Mouse (Mus musculus) myocyte (in vitro differentiated cells): ENCODE measurements around the gene Fscn2. TPM values are rescaled to one million over a fixed set of nuclear protein-coding genes. Genes with fewer than 3 reads are reported as not detected.

Experiments
- H3K27me3 ChIP-seq: one replicate; pipeline ENCODE4 v1.6.1; 2011; ENCODE audit not compliant: control insufficient read depth, insufficient read depth, insufficient read length
- H3K36me3 ChIP-seq: one replicate; pipeline ENCODE4 v1.6.1; 2011; ENCODE audit not compliant: control insufficient read depth, insufficient read depth
- H3K4me2 ChIP-seq: one replicate; pipeline ENCODE4 v1.6.1; 2011; ENCODE audit warnings: low read depth, control low read depth
- H3K4me3 ChIP-seq: one replicate; pipeline ENCODE4 v1.5.1; 2011; ENCODE audit warnings: mild to moderate bottlenecking, control low read depth, moderate library complexity
- H3K79me2 ChIP-seq: one replicate; pipeline ENCODE4 v1.6.1; 2011; ENCODE audit not compliant: control insufficient read depth, insufficient read depth
- H3ac ChIP-seq: one replicate; pipeline ENCODE4 v1.6.1; 2011; ENCODE audit not compliant: control insufficient read depth, insufficient read length
- CEBPB ChIP-seq: IDR thresholded peaks from 2 replicates; pipeline ENCODE4 v1.6.1; 2011; ENCODE audit warnings: mild to moderate bottlenecking, moderate library complexity; ENCODE audit not compliant: poor library complexity, insufficient read depth, severe bottlenecking
- E2F4 ChIP-seq: IDR thresholded peaks from one replicate; pipeline ENCODE4 v1.6.1; 2011; ENCODE audit warnings: mild to moderate bottlenecking, control low read depth, moderate library complexity; ENCODE audit not compliant: insufficient read depth
- MAX ChIP-seq: IDR thresholded peaks from one replicate; pipeline ENCODE4 v1.6.1; 2011; ENCODE audit warnings: low read depth, mild to moderate bottlenecking, control low read depth
- MYOD1 ChIP-seq, 3 experiments: IDR thresholded peaks; one replicate each; pipeline ENCODE4 v1.6.1; 2011; ENCODE audit warnings: control low read depth in 2 of 3, low read depth in 2 of 3, mild to moderate bottlenecking in 2 of 3, moderate library complexity in 1 of 3; ENCODE audit not compliant: insufficient read length in 2 of 3, control insufficient read depth in 1 of 3
- MYOG ChIP-seq, 3 experiments: IDR thresholded peaks; one replicate each; pipeline ENCODE4 v1.6.1; 2011; ENCODE audit warnings: control low read depth in 2 of 3, low read depth in 2 of 3, mild to moderate bottlenecking in 2 of 3; ENCODE audit not compliant: insufficient read length in 2 of 3, control insufficient read depth in 1 of 3, insufficient read depth in 1 of 3
- POLR2A ChIP-seq: IDR thresholded peaks from one replicate; pipeline ENCODE4 v1.6.1; 2011; ENCODE audit warnings: low read depth, mild to moderate bottlenecking, control low read depth, moderate library complexity; ENCODE audit not compliant: insufficient read length
- POLR2AphosphoS2 ChIP-seq: IDR thresholded peaks from one replicate; pipeline ENCODE4 v1.6.1; 2011; ENCODE audit warnings: low read depth, control low read depth; ENCODE audit not compliant: insufficient read length
- REST ChIP-seq: IDR thresholded peaks from one replicate; pipeline ENCODE4 v1.6.1; 2011; ENCODE audit warnings: mild to moderate bottlenecking, control low read depth, moderate library complexity; ENCODE audit not compliant: insufficient read depth, insufficient read length
- SRF ChIP-seq: IDR thresholded peaks from one replicate; pipeline ENCODE4 v1.6.1; 2011; ENCODE audit warnings: low read depth; ENCODE audit not compliant: control insufficient read depth, insufficient read length
- TCF12 ChIP-seq: IDR thresholded peaks from one replicate; pipeline ENCODE4 v1.6.1; 2011; ENCODE audit warnings: mild to moderate bottlenecking, control low read depth; ENCODE audit not compliant: poor library complexity, insufficient read depth, severe bottlenecking
- TCF3 ChIP-seq: IDR thresholded peaks from one replicate; pipeline ENCODE4 v1.6.1; 2011; ENCODE audit warnings: low read depth, control low read depth; ENCODE audit not compliant: insufficient read length
- USF1 ChIP-seq: IDR thresholded peaks from one replicate; pipeline ENCODE4 v1.6.1; 2011; ENCODE audit warnings: low read depth, mild to moderate bottlenecking, control low read depth, moderate library complexity
- polyA plus RNA-seq: library from polyadenylated mRNA; unstranded; fragments of >200 nt; fragmentation: generic; extraction: Trizol; gene quantifications from one replicate; pipeline ENCODE4 v1.2.1, GENCODE M21; 2012; ENCODE audit warnings: missing spikeins

Gene Fscn2
- polyA plus RNA-seq, 1 experiment: 1.1 TPM

DNA sequence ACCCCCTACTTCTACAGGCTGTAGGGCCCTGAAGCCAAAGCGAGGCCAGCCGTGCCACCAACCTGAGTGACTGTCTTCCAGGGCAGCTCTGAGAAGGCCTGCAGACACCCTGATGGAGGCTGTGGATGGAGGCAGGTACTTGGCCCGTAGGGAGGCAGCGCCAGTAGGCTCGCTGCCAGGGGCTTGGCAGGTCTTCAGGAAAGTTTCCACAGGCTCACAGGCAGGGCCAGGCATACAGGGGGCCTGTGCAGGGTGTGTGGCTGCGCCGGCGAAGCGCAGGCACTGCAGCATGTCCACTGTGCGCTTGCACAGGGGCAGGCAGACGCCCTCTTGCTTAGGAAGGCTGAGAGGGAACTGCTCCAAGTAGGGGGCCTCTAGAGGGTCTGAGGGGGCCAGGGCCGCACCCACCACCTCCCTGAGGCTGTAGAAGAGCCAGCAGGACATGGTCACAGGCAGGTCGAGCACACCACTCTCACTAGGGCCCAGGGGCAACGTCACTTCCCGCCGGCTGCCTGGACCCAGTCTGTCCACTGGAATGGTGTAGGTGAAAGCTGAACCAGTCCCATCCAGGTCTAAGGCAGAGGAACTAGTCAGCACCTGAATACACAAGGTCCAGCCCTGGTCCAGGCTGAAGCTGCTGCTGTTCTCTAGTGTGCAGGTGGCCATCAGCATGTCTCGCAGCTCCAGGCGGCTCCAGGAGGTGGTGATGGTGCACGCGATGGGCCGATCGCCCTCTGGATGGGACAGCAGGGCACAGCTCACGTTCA, 12.7 kb downstream of the Fscn2 start:
- Histone ChIP-seq H3K36me3 (no peaks in the 10 kb centered on the region), H3K4me2 (no peak overlapping the region), H3K27me3 (no peaks in the 10 kb centered on the region), H3K79me2 (peaks cover 6% of the 10 kb centered on the region), H3ac (no peak overlapping the region), H3K4me3 (no peak overlapping the region)
- TF ChIP-seq TCF12 (no peak), MAX (no peak), TCF3 (no peak), SRF (no peak), CEBPB (no peak), POLR2A (no peak), REST (no peak), POLR2AphosphoS2 (no peak), MYOG (IDR thresholded peaks at IDR 0.05; ENCODE audit: control insufficient read depth in 1 of 3, insufficient read depth in 1 of 3, insufficient read length in 2 of 3, low read depth in 2 of 3) (no peak), MYOD1 (IDR thresholded peaks at IDR 0.05; ENCODE audit: control insufficient read depth in 1 of 3, insufficient read length in 2 of 3, low read depth in 2 of 3) (no peak)

DNA sequence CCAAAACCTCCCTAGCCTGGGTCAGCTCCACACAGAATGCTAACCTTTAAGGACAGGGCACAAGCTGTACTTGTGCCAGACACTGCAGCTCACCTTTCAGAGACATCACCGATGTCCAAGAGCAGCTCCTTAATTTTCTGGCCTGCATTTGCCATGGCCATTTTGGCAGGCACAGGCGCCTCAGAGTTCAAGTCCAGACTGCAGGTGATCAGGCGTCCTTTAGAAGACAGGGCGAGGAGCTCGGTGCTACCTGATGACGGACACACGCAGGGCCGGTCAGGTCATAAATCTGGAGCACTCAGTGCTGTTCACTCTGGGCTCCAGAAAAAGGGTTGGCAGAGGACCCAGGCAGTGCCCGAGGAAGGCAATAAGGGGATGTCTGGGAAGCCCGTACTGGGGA, 14.0 kb downstream of the Fscn2 start:
- no peak overlapping the region for H3ac ChIP-seq
- no peaks in the 10 kb centered on the region for H3K27me3 ChIP-seq
- peaks cover 5% of the 10 kb centered on the region for H3K36me3 ChIP-seq
- H3K4me3 ChIP-seq: no peak overlapping the region
- no peak overlapping the region for H3K4me2 ChIP-seq
- H3K79me2 ChIP-seq: peaks cover 6% of the 10 kb centered on the region
- no peak for TF ChIP-seq SRF
- TF ChIP-seq MAX: no peak
- no peak for TF ChIP-seq E2F4
- no peak for TF ChIP-seq POLR2A
- TF ChIP-seq TCF3: no peak
- no peak for TF ChIP-seq TCF12
- TF ChIP-seq REST: no peak
- TF ChIP-seq POLR2AphosphoS2: no peak
- no peak for TF ChIP-seq USF1
- no peak for TF ChIP-seq CEBPB
- TF ChIP-seq MYOG (IDR thresholded peaks at IDR 0.05; ENCODE audit: control insufficient read depth in 1 of 3, insufficient read depth in 1 of 3, insufficient read length in 2 of 3, low read depth in 2 of 3): no peak
- no peak for TF ChIP-seq MYOD1 (IDR thresholded peaks at IDR 0.05; ENCODE audit: control insufficient read depth in 1 of 3, insufficient read length in 2 of 3, low read depth in 2 of 3)

GRCm38 (mm10) chr11:120376302-120377160, 15.2 kb downstream of the Fscn2 start:
- H3ac ChIP-seq: no peak overlapping the region
- H3K79me2 ChIP-seq: peaks cover 6% of the 10 kb centered on the region
- peak overlapping the region; percentile 65 for H3K4me3 ChIP-seq
- no peaks in the 10 kb centered on the region for H3K27me3 ChIP-seq
- H3K36me3 ChIP-seq: peaks cover 5% of the 10 kb centered on the region
- TF ChIP-seq MYOD1 (IDR thresholded peaks at IDR 0.05; ENCODE audit: control insufficient read depth in 1 of 3, insufficient read length in 2 of 3, low read depth in 2 of 3) (no peak), MAX (no peak), E2F4 (no peak), POLR2A (no peak), USF1 (no peak), POLR2AphosphoS2 (no peak), TCF3 (no peak), SRF (no peak), MYOG (IDR thresholded peaks at IDR 0.05; ENCODE audit: control insufficient read depth in 1 of 3, insufficient read depth in 1 of 3, insufficient read length in 2 of 3, low read depth in 2 of 3) (no peak), REST (no peak), CEBPB (no peak), TCF12 (no peak)
- no peak overlapping the region for H3K4me2 ChIP-seq

DNA sequence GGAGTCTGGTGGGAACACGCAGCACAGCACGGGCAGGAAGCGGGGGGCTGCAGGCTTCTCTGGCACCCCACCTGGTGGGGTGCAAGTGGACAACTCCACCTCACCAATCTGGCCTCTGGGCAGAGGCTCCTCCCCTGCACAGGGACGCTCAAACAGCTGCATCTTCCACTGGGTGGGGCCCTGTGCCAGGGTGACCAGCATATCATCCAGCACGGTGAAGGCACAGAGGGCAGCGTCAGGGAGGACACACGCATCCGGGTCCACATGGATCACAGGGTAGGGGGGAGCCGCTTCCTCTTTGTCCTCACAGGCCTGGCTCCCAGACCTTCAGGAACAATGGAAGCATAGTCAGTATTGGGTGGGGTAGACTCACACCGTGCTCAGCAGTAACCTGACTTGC, 16.0 kb downstream of the Fscn2 start:
- Histone ChIP-seq H3K27me3 (no peaks in the 10 kb centered on the region), H3K4me3 (peak overlapping the region; percentile 65), H3K79me2 (peaks cover 6% of the 10 kb centered on the region), H3ac (peak overlapping the region; percentile 26), H3K4me2 (peak overlapping the region; percentile 94), H3K36me3 (peaks cover 5% of the 10 kb centered on the region)
- TF ChIP-seq POLR2AphosphoS2: no peak
- TF ChIP-seq POLR2A: no peak
- peak in 1 of 3 experiments; percentile 36 for TF ChIP-seq MYOD1 (IDR thresholded peaks at IDR 0.05; ENCODE audit: control insufficient read depth in 1 of 3, insufficient read length in 2 of 3, low read depth in 2 of 3)
- TF ChIP-seq MAX: no peak
- no peak for TF ChIP-seq REST
- peak in 1 of 3 experiments; percentile 13 for TF ChIP-seq MYOG (IDR thresholded peaks at IDR 0.05; ENCODE audit: control insufficient read depth in 1 of 3, insufficient read depth in 1 of 3, insufficient read length in 2 of 3, low read depth in 2 of 3)
- TF ChIP-seq TCF12: no peak
- no peak for TF ChIP-seq E2F4
